Mouse (Mus musculus): ENCODE measurements around the gene Ddr1. TPM values are rescaled to one million over a fixed set of nuclear protein-coding genes. Genes with fewer than 3 reads are reported as not detected.

Gene Ddr1
- total RNA-seq, 2 experiments from 2014 or later = 13.4 to 15.9 TPM

- peak; percentile 87 for DNase-seq
- Histone ChIP-seq H3K4me3 (peak within 1 kb of the TSS; percentile 73), H3K27ac (peak within 1 kb of the TSS; percentile 93)
- peak; percentile 9; the same call in 1 of the 2 replicates for TF ChIP-seq CTCF (IDR thresholded peaks at IDR 0.05)
- intact Hi-C loops (cut with DNase I) = loop anchor here (2.0 to 10.0 kb wide), 2 partner anchors 25 to 231 kb away; no protein-coding TSS in a partner anchor
These were observed 30.9 kb downstream of the Ddr1 start, which contains the start of gene Gtf2h4 for GRCm38 (mm10) chr17:35673416-35674035. Gene Gtf2h4, minus strand, starts transcription at chr17:35673739.

GRCm38 (mm10) chr17:35672527-35672926, 31.9 kb downstream of the Ddr1 start:
- Histone ChIP-seq H3K27ac (no peak overlapping the region), H3K4me3 (peak overlapping the region; percentile 73)
- DNase-seq = no peak
- intact Hi-C loops (cut with DNase I) = loop anchor here (2.0 to 10.0 kb wide), 2 partner anchors 26 to 232 kb away; no protein-coding TSS in a partner anchor
- TF ChIP-seq CTCF (IDR thresholded peaks at IDR 0.05) = no peak

- TF ChIP-seq CTCF (IDR thresholded peaks at IDR 0.05) = no peak
- DNase-seq = no peak
- H3K4me3 ChIP-seq = no peak overlapping the region
- H3K27ac ChIP-seq = no peak overlapping the region
- intact Hi-C loops (cut with DNase I) = loop anchor here (2.0 to 10.0 kb wide), 2 partner anchors 27 to 233 kb away; no protein-coding TSS in a partner anchor
These were observed 32.6 kb downstream of the Ddr1 start for GRCm38 (mm10) chr17:35671846-35672245.

DNA sequence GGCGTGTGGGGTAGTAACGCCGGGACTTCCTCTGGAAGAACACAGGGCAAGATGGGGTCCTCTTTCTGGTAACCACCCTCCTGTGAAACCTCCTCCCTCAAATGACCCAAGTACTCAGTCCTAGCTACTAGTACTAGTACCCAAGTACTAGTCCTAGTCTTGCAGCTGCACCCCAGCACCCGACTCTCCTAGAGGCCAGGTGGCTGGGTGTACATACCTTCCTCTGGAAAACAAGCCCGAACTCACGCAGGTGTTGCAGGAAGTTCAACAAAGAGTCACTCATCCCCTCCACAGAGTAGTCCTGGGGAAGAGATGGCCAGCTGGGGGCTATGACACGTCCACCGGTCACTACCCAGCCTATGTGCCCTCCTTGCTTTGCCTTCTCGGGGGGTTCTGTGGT, 34.7 kb downstream of the Ddr1 start:
- intact Hi-C loops (cut with DNase I) = loop anchor here (10.0 kb wide), 1 partner anchor 235 kb away; no protein-coding TSS in a partner anchor
- no peak overlapping the region for H3K4me3 ChIP-seq
- no peak for TF ChIP-seq CTCF (IDR thresholded peaks at IDR 0.05)
- H3K27ac ChIP-seq = no peak overlapping the region
- no peak for DNase-seq

DNA sequence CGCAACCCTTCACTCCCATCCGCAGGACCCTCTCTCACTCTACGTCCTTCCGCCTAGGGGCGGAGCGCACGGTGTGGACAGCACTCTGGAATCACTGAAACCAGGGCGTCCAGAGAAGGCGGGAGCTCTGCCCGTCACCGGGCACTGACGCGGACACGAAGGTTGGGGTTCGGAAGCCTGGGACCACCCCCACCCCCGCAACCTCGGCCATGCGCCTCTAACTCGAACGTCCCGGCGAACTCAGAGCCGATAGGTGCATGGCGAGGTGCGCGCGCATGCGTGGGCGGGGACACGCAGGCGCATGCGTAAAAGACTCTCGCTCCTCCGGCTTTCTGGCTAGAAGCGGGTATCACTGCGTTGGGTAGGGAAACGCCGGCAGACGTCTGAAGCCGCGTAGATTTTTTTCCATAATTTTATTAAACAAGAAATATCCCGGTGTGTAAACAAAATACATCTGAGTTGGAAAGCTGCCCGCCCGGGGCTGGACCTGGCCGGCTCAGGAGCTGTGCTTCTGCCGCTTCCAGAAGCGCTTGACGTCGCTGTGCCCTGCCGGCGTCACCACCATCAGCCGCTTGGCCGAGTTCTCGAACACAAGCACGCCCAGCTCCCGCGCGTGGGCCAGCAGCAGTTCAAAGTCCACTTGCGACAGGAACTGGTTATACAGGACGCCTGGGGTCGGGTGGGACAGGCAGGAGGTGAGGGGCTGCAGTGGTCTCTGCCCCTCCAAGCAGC, 36.9 kb downstream of the Ddr1 start, which contains the start of gene Vars2:
Vars2 (minus strand) TSS at position 259 of the 732 bp plus-strand sequence.
- DNase-seq = peak; percentile 97
- intact Hi-C loops (cut with DNase I) = no loop called here
- Histone ChIP-seq H3K4me3 (peak within 1 kb of the TSS; percentile 92), H3K27ac (peak within 1 kb of the TSS; percentile 92)
- TF ChIP-seq CTCF (IDR thresholded peaks at IDR 0.05) = 0 out of 2 replicates have a peak, but pooled peaks have one; percentile 6

- peak overlapping the region; percentile 92 for H3K4me3 ChIP-seq
- no peak for TF ChIP-seq CTCF (IDR thresholded peaks at IDR 0.05)
- intact Hi-C loops (cut with DNase I) = no loop called here
- H3K27ac ChIP-seq = peak overlapping the region; percentile 92
- no peak for DNase-seq
These were observed 37.6 kb downstream of the Ddr1 start for GRCm38 (mm10) chr17:35666851-35667256.

GRCm38 (mm10) chr17:35665957-35666515, 38.4 kb downstream of the Ddr1 start:
- intact Hi-C loops (cut with DNase I) = no loop called here
- TF ChIP-seq CTCF (IDR thresholded peaks at IDR 0.05) = peak; percentile 33
- H3K27ac ChIP-seq = no peak overlapping the region
- H3K4me3 ChIP-seq = no peak overlapping the region
- DNase-seq = no peak

- Histone ChIP-seq H3K4me3 (no peak overlapping the region), H3K27ac (no peak overlapping the region)
- no peak for TF ChIP-seq CTCF (IDR thresholded peaks at IDR 0.05)
- no peak for DNase-seq
- intact Hi-C loops (cut with DNase I) = no loop called here
These were observed 51.3 kb downstream of the Ddr1 start for GRCm38 (mm10) chr17:35653086-35653485.

DNA sequence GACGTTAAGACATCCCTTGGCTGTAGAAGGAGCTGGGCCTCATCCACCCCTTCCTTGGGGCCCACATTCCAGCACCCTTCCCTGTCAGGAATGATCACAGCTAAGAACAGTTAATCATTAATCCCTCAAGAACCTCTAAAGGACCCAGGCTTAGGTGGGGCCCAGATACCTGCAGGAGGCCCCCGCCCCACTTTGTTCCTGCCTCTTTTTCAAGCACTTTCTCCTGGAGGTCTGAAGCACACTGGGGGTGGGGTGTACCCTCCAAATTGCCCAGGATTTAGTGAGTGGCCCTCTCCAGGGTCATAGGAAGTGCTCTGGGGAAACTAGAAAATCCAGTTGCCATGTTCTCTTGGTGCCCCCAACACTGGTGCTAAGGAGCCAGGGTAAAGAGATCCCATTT, 55.0 kb downstream of the Ddr1 start:
- Histone ChIP-seq H3K27ac (no peak overlapping the region), H3K4me3 (no peak overlapping the region)
- intact Hi-C loops (cut with DNase I) = no loop called here
- no peak for TF ChIP-seq CTCF (IDR thresholded peaks at IDR 0.05)
- DNase-seq = no peak

GRCm38 (mm10) chr17:35643609-35644236, 60.7 kb downstream of the Ddr1 start, which contains the start of gene Mucl3:
Gene Mucl3, minus strand, starts transcription at chr17:35643695.
- no peak for TF ChIP-seq CTCF (IDR thresholded peaks at IDR 0.05)
- no peak for DNase-seq
- intact Hi-C loops (cut with DNase I) = no loop called here
- Histone ChIP-seq H3K27ac (no peak within 1 kb of the TSS), H3K4me3 (no peak within 1 kb of the TSS)

GRCm38 (mm10) chr17:35639352-35639751, 65.1 kb downstream of the Ddr1 start:
- H3K27ac ChIP-seq = no peak overlapping the region
- no peak for TF ChIP-seq CTCF (IDR thresholded peaks at IDR 0.05)
- no peak overlapping the region for H3K4me3 ChIP-seq
- intact Hi-C loops (cut with DNase I) = no loop called here
- DNase-seq = no peak

GRCm38 (mm10) chr17:35638475-35639190, 65.8 kb downstream of the Ddr1 start:
- no peak for TF ChIP-seq CTCF (IDR thresholded peaks at IDR 0.05)
- intact Hi-C loops (cut with DNase I) = no loop called here
- peak; percentile 58 for DNase-seq
- no peak overlapping the region for H3K4me3 ChIP-seq
- no peak overlapping the region for H3K27ac ChIP-seq

Measured in gastrocnemius, adult 2 months (tissue).